Mouse (Mus musculus) G1E-ER4 (cell line): ENCODE measurements around the gene Uckl1. TPM values are rescaled to one million over a fixed set of nuclear protein-coding genes. Genes with fewer than 3 reads are reported as not detected.
A peak's percentile ranks its signal among the peaks of the same experiment; 100 is the strongest.

Source experiments
- GATA1 ChIP-seq: IDR thresholded peaks from one replicate; pipeline ENCODE4 v1.8.0; 2012; ENCODE audit warnings: low read length, inconsistent platforms
- polyA plus RNA-seq: library from polyadenylated mRNA; stranded (reverse); fragments of >175 nt; gene quantifications from 2 replicates; pipeline ENCODE4 v1.2.3, GENCODE M21; 2012

The Uckl1 gene
- polyA plus RNA-seq, 1 experiment, result 72.0 TPM

- TF ChIP-seq GATA1, result no peak
Observed at GRCm38 (mm10) chr2:181580131-181580772, 4.4 kb downstream of the Uckl1 start.

GRCm38 (mm10) chr2:181579681-181580080, 5.0 kb downstream of the Uckl1 start:
- TF ChIP-seq GATA1, result no peak

GRCm38 (mm10) chr2:181578790-181579618, 5.7 kb downstream of the Uckl1 start:
- TF ChIP-seq GATA1, result no peak

GRCm38 (mm10) chr2:181577981-181578581, 6.6 kb downstream of the Uckl1 start:
- peak; percentile 87 for TF ChIP-seq GATA1

- TF ChIP-seq GATA1, result no peak
Observed at GRCm38 (mm10) chr2:181577126-181577525, 7.6 kb downstream of the Uckl1 start.

- no peak for TF ChIP-seq GATA1
Observed at GRCm38 (mm10) chr2:181576613-181577012, 8.1 kb downstream of the Uckl1 start.

- TF ChIP-seq GATA1, result no peak
Observed at GRCm38 (mm10) chr2:181574921-181575545, 9.7 kb downstream of the Uckl1 start.

- TF ChIP-seq GATA1, result no peak
Observed at GRCm38 (mm10) chr2:181573961-181574360, 10.7 kb downstream of the Uckl1 start.

GRCm38 (mm10) chr2:181572921-181573920, 11.5 kb downstream of the Uckl1 start:
- no peak for TF ChIP-seq GATA1

GRCm38 (mm10) chr2:181571941-181572670, 12.6 kb downstream of the Uckl1 start:
- TF ChIP-seq GATA1, result no peak

- TF ChIP-seq GATA1, result no peak
Observed at GRCm38 (mm10) chr2:181570921-181571595, 13.6 kb downstream of the Uckl1 start.

GRCm38 (mm10) chr2:181570375-181570774, 14.3 kb downstream of the Uckl1 start:
- TF ChIP-seq GATA1, result no peak

GRCm38 (mm10) chr2:181569856-181570255, 14.8 kb downstream of the Uckl1 start:
- TF ChIP-seq GATA1, result no peak
